ENCODE assay signal across 8 mouse cellular contexts in the genomic region with DNA sequence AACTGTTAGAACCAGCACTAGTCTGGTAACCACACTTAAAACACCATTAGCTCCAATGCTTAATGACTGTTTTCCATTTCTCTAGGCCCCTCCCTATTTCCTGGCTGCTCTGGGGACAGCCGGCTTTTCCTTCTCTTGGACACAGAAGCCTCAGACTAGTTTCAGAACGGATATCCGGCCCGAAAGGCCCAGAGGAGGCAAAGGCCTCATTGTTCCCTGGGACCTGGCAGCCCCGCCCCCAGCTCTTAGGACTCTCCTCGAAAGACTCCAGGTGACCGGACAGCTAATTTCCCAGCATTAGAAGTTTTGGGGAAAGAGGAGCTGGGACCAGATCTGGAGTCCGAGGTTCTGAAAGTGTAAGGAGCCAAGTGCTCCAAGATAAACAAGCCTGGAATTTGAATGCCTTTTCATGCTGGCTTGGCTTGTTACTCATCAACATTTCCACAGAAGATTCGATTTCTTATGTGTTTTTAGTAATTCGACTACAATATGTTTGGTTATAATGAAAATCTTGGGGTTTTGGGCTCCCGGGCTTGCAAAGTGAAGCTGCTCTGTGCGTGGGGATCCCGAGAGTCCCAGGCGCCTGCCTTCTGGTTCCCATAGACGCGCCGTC. TPM values are rescaled to one million over a fixed set of nuclear protein-coding genes. Genes with fewer than 3 reads are reported as not detected.
A peak's percentile ranks its signal among the peaks of the same experiment; 100 is the strongest.
DNase-seq lines count a peak whose midpoint lies in the region; ATAC-seq and TF ChIP-seq lines count a peak whose summit lies in the region.

No protein-coding gene starts in this region.

- peak overlapping the region; percentile 49; the same call in 1 of the 2 replicates for H3K27ac ChIP-seq in ES-E14 (ENCODE audit: insufficient read depth, low read depth, low read length, poor library complexity, severe bottlenecking)
- peak overlapping the region; percentile 95 for H3K27ac ChIP-seq in forebrain, embryonic 11.5 days (ENCODE audit: low read depth, low read length)
- peak overlapping the region; percentile 95 for H3K27ac ChIP-seq in lung, postnatal 0 days (ENCODE audit: low read length)

- in situ Hi-C loops in ES-E14 (cut with MboI; ENCODE audit: low sequenced_read_pairs in 2 of 2, unreplicated experiment in 2 of 2): loop anchor here in 1 of 2 experiments (10.0 kb wide), 1 partner anchor 196 kb away; no protein-coding TSS in a partner anchor

- TF ChIP-seq EP300 in lung, postnatal 0 days (IDR thresholded peaks at IDR 0.05): peak; percentile 73

- peak overlapping the region; percentile 83 to 100 for H3K4me3 ChIP-seq in ES-E14 (ENCODE audit: insufficient read depth in 1 of 2, low read depth in 1 of 2, low read length in 2 of 2, poor library complexity in 1 of 2, severe bottlenecking in 1 of 2)
- peak overlapping the region; percentile 75 for H3K4me3 ChIP-seq in forebrain, embryonic 11.5 days (ENCODE audit: low read depth, low read length)
- peak overlapping the region; percentile 66 for H3K4me3 ChIP-seq in lung, postnatal 0 days (ENCODE audit: low read depth, low read length)

- no peaks in the 10 kb centered on the region for H3K36me3 ChIP-seq in ES-E14 (ENCODE audit: control insufficient read depth, insufficient read depth, low read length, poor library complexity, severe bottlenecking)
- no peaks in the 10 kb centered on the region for H3K36me3 ChIP-seq in forebrain, embryonic 11.5 days (ENCODE audit: control insufficient read depth, insufficient read depth, low read length)
- no peaks in the 10 kb centered on the region for H3K36me3 ChIP-seq in lung, postnatal 0 days (ENCODE audit: insufficient read depth, low read length)

- H3K4me1 ChIP-seq in ES-E14 (ENCODE audit: control insufficient read depth in 2 of 2, insufficient read depth in 2 of 2, low read length in 2 of 2, poor library complexity in 1 of 2): no peaks in the 10 kb centered on the region
- H3K4me1 ChIP-seq in forebrain, embryonic 11.5 days (replicated peaks; ENCODE audit: control insufficient read depth, insufficient read depth, low read length): peaks cover 3% of the 10 kb centered on the region; the same call in 1 of the 2 replicates
- no peaks in the 10 kb centered on the region; the same call in 1 of the 2 replicates for H3K4me1 ChIP-seq in lung, postnatal 0 days (ENCODE audit: insufficient read depth, low read depth, low read length)

- TF ChIP-seq POLR2A in brain, embryonic 14.5 days (IDR thresholded peaks at IDR 0.05; ENCODE audit: borderline replicate concordance, extremely low read depth, insufficient read depth, insufficient read length, poor library complexity, severe bottlenecking): no peak

- 3% methylated on average over 17 of the region's 17 CpGs for WGBS in forebrain, embryonic 11.5 days
- 3% methylated on average over 17 of the region's 17 CpGs for WGBS in large intestine, adult 2 months
- 2% methylated on average over 17 of the region's 17 CpGs for WGBS in lung, postnatal 0 days

- intact Hi-C loops in heart, postnatal 14 days (cut with DNase I): loop anchor here (1.0 to 2.0 kb wide), 2 partner anchors 176 to 195 kb away; no protein-coding TSS in a partner anchor

- no peak for TF ChIP-seq CTCF in brain, embryonic 14.5 days (IDR thresholded peaks at IDR 0.05; ENCODE audit: borderline replicate concordance, extremely low read depth, insufficient read depth, insufficient read length)
- TF ChIP-seq CTCF in lung, postnatal 0 days (IDR thresholded peaks at IDR 0.05): no peak

- peak overlapping the region; percentile 65 for H3K4me2 ChIP-seq in forebrain, embryonic 11.5 days (ENCODE audit: low read depth, low read length, severe bottlenecking)
- peak overlapping the region; percentile 83 for H3K4me2 ChIP-seq in lung, postnatal 0 days (replicated peaks; ENCODE audit: low read depth, low read length)

- no peaks in the 10 kb centered on the region for H3K27me3 ChIP-seq in forebrain, embryonic 11.5 days (ENCODE audit: control insufficient read depth, insufficient read depth, low read length)
- H3K27me3 ChIP-seq in lung, postnatal 0 days (replicated peaks; ENCODE audit: insufficient read depth, low read length): no peaks in the 10 kb centered on the region

- peak; percentile 18 for ATAC-seq in forebrain, embryonic 11.5 days (replicated peaks; ENCODE audit: low FRiP score)
- peak; percentile 64 for ATAC-seq in lung, postnatal 0 days

- DNase-seq in ES-E14 (ENCODE audit: low read depth, low spot score): peak; percentile 86
- peak; percentile 50 for DNase-seq in brain, embryonic 14.5 days (ENCODE audit: low read depth)
- peak; percentile 71 for DNase-seq in forebrain, embryonic 11.5 days (ENCODE audit: low spot score)
- DNase-seq in heart, postnatal 14 days: peak; percentile 71 to 74
- DNase-seq in large intestine, adult 2 months (ENCODE audit: low read depth, low spot score): peak; percentile 60
- DNase-seq in lung, postnatal 0 days (ENCODE audit: low spot score): peak; percentile 91
- peak; percentile 51 to 52 for DNase-seq in right cerebral cortex, postnatal 10 days (ENCODE audit: low spot score in 2 of 2)
- peak; percentile 41 to 63 for DNase-seq in urinary bladder, postnatal 4 days (ENCODE audit: low spot score in 2 of 2)

- H3K9me3 ChIP-seq in ES-E14 (ENCODE audit: control insufficient read depth, insufficient read depth, low read depth, low read length): no peaks in the 10 kb centered on the region
- H3K9me3 ChIP-seq in forebrain, embryonic 11.5 days (ENCODE audit: control insufficient read depth, low read length): no peaks in the 10 kb centered on the region
- H3K9me3 ChIP-seq in lung, postnatal 0 days (ENCODE audit: low read length): no peaks in the 10 kb centered on the region

- H3K9ac ChIP-seq in ES-E14 (ENCODE audit: insufficient read depth, low read depth, low read length, poor library complexity, severe bottlenecking): peak overlapping the region; percentile 59; the same call in 1 of the 2 replicates
- peak overlapping the region; percentile 95 for H3K9ac ChIP-seq in forebrain, embryonic 11.5 days (ENCODE audit: low read length)
- peak overlapping the region; percentile 77 for H3K9ac ChIP-seq in lung, postnatal 0 days (replicated peaks; ENCODE audit: low read depth)

TF ChIP-seq in ES-E14, 5 proteins besides CTCF, POLR2A, EP300 and RAD21:
- TF ChIP-seq ZC3H11A (IDR thresholded peaks at IDR 0.05; ENCODE audit: borderline replicate concordance, low read depth, low read length): 0 out of 2 replicates have a peak, but pooled peaks have one; percentile 3
- no peak for TF ChIP-seq MAFK (IDR thresholded peaks at IDR 0.05; ENCODE audit: insufficient read depth, low read depth, low read length)
- no peak for TF ChIP-seq HCFC1 (IDR thresholded peaks at IDR 0.05; ENCODE audit: borderline replicate concordance, insufficient read depth, low read length)
- TF ChIP-seq CHD2 (IDR thresholded peaks at IDR 0.05; ENCODE audit: low read depth, low read length): no peak
TF ChIP-seq in ES-E14: peak in this region for 1.

RNA-seq across cellular contexts. Expression of gene Grk5, which starts 0.3 kb away (rescaled TPM):
- total RNA-seq in ES-E14 (2012; rRNA removed): 2.2 and 2.5 TPM in 2 replicates
- 4.2 and 6.8 TPM in 2 replicates for polyA plus RNA-seq in brain, embryonic 14.5 days (2012; rRNA removed)
- 2.6 and 2.8 TPM in 2 replicates for polyA plus RNA-seq in forebrain, embryonic 11.5 days (2014; fragmentation: Nextera tagmentation; extraction: Ambion mirVana)
- total RNA-seq in heart, postnatal 14 days (2021): 10 to 100 TPM; 23.8 to 29.2 TPM
- 1.6 and 1.9 TPM in 2 replicates for polyA plus RNA-seq in large intestine, adult 2 months (2012; rRNA removed)
- 7.2 and 9.1 TPM in 2 replicates for polyA plus RNA-seq in lung, postnatal 0 days (2015; fragmentation: Nextera tagmentation; extraction: Ambion mirVana)

RNA-seq across cellular contexts. Expression of gene Prdx3, which starts 14.9 kb away (rescaled TPM):
- total RNA-seq in ES-E14 (2012; rRNA removed): 35.1 and 43.9 TPM in 2 replicates
- polyA plus RNA-seq in brain, embryonic 14.5 days (2012; rRNA removed): 69.2 and 69.8 TPM in 2 replicates
- 103 and 106 TPM in 2 replicates for polyA plus RNA-seq in forebrain, embryonic 11.5 days (2014; fragmentation: Nextera tagmentation; extraction: Ambion mirVana)
- total RNA-seq in heart, postnatal 14 days (2021): 100 to 1,000 TPM; 306 to 307 TPM
- 120 and 121 TPM in 2 replicates for polyA plus RNA-seq in large intestine, adult 2 months (2012; rRNA removed)
- polyA plus RNA-seq in lung, postnatal 0 days (2015; fragmentation: Nextera tagmentation; extraction: Ambion mirVana): 103 and 105 TPM in 2 replicates

RNA-seq across cellular contexts. Expression of gene Sfxn4, which starts 27.9 kb away (rescaled TPM):
- 1.2 TPM in 2 replicates for total RNA-seq in ES-E14 (2012; rRNA removed)
- polyA plus RNA-seq in brain, embryonic 14.5 days (2012; rRNA removed): 7.6 and 9.3 TPM in 2 replicates
- polyA plus RNA-seq in forebrain, embryonic 11.5 days (2014; fragmentation: Nextera tagmentation; extraction: Ambion mirVana): 11.9 and 13.4 TPM in 2 replicates
- 1 to 10 TPM; 5.7 to 5.8 TPM for total RNA-seq in heart, postnatal 14 days (2021)
- 0.24 and 0.33 TPM in 2 replicates for polyA plus RNA-seq in large intestine, adult 2 months (2012; rRNA removed)
- 3.7 and 4.4 TPM in 2 replicates for polyA plus RNA-seq in lung, postnatal 0 days (2015; fragmentation: Nextera tagmentation; extraction: Ambion mirVana)

Comparison
In these comparisons a context has a peak if more than half of its experiments do, and no peak if none do; other contexts are left out.
1. Peak in every context shown above with its lines: DNase-seq, ATAC-seq, H3K4me3 ChIP-seq and H3K27ac ChIP-seq.